Mouse (Mus musculus) retina, embryonic 14.5 days (tissue): ENCODE measurements around the gene Nktr.
A peak's percentile ranks its signal among the peaks of the same experiment; 100 is the strongest.

Experiments used
- DNase-seq: peaks from one replicate; pipeline ENCODE4 v3.0.0-alpha.2; 2015; ENCODE audit warnings: low spot score

Gene Nktr

DNA sequence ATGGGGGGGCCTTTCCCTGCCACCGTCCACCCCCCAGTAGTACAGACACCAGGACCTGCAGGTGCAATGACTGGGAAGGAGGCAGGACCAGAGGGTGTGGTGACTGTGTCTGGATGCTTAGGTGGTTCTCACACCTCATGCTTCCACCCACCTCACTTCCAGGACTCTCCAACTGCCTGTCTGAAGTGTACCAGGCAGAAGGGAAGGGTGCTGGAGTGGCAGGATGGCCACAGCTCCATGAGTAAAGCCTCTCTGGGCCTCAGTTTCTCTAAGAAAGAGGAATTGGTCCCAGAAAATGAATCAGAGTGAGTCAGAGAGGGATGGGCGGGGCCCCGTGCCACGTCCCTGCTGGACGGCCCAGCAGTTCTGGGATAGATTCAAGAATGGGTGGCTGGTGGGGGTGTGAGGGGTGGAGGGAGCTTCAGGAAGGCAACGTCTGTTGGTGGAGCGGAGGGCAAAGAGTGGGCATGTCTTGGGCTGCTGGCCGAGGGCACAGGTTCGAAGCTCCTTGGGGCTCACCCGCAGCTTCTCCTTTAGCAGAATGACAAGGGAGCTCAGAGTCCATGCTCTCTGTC, 42.2 kb downstream of the Nktr start:
- DNase-seq, result no peak

DNA sequence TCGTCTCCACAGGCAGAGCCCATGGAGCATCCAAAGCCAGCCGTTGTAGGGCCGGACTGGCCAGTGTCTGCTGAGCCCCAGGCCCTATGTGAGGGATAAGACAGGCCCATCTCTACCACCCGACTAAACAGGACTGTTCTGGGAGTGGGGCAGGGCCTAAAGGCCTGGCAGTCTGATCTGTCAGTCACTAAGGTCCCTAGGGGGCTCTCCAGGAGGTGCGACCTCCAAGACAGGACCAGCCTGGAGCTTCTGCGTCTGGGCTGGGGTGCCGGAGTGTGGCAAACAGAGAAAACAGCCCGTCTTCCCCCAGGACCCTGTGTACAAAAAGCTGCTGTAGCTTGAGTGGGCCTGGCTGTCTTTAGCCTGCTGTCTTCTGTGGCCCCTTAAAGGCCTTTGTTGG, 42.8 kb downstream of the Nktr start:
- DNase-seq, result no peak

GRCm38 (mm10) chr9:121762248-121762647, 43.3 kb downstream of the Nktr start:
- DNase-seq, result no peak

DNA sequence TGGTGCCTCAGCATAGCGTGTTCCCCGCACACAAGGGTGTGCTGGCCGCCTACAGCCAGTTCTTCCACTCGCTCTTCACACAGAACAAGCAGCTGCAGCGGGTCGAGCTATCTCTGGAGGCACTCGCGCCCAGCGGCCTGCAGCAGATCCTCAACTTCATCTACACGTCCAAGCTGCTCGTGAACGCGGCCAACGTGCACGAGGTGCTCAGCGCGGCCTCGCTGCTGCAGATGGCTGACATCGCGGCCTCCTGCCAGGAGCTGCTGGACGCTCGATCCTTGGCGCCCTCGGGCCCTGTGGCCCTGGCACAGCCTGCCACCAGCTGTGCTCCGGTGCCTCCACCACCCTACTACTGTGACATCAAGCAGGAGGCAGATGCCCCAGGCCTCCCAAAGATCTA, 43.8 kb downstream of the Nktr start:
- no peak for DNase-seq

DNA sequence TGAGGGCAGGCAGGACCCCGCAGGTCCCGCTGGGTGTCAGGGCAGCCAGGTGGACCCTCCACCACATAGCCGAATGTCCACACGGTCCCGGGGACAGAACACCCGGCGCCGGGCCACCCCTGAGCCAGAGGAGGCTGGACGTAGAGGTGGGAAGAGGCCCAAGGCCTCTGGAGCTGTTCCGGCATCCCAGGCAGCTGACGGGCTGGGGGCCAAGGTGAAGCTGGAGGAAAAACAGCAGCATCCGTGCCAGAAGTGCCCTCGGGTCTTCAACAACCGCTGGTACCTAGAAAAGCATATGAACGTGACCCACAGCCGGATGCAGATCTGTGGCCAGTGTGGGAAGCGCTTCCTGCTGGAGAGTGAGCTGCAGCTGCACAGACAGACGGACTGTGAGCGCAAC, 44.7 kb downstream of the Nktr start:
- DNase-seq, result no peak

DNA sequence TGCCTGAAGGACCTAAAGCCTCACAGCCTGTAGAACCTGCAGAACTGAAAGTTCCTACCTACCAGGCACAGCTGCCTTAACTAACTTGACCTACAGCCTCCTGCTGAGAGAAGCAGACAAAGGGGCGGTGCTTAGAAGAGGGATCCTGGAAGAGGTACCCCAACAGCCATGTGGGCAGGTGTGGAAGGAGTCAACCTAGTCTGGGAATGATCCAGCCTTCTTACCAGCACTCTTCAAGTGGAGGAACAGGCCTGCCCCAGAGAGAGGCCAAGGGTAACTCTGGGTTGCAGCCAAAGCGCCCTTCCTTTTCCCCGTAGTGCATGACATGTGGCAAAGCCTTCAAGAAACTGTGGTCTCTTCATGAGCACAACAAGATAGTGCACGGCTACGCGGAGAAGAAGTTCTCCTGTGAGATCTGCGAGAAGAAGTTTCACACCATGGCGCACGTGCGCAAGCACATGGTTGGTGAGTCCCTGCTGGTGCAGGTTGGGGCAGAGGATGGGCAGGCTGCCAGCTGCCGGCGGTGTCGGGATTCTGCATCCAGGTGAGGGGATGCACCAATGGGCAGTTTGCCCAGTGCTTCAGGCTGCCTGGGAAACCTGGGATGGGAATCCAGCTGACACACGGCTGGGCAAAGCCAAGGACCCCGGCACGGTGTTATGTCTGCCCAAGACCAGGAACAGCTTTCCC, 46.3 kb downstream of the Nktr start:
- DNase-seq, result no peak

DNA sequence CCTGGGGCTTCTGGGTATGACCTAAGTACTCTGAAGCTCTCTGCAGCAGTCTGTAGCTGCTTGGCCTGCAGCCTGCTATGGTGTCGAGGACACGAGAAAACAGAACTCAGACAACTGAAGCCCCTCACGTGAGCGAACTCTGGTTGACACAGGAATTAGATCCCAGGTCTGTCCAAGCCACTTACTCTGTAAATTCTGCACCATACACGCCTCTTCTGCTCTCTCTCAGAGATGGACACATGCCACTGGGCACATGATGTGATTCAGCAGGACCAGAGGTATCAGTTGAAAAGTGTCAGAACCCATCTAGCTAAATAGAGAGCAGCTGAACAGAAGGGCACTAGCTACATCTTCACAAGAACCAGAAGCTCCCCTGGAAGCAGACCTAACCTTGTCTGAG, 53.4 kb downstream of the Nktr start:
- no peak for DNase-seq

DNA sequence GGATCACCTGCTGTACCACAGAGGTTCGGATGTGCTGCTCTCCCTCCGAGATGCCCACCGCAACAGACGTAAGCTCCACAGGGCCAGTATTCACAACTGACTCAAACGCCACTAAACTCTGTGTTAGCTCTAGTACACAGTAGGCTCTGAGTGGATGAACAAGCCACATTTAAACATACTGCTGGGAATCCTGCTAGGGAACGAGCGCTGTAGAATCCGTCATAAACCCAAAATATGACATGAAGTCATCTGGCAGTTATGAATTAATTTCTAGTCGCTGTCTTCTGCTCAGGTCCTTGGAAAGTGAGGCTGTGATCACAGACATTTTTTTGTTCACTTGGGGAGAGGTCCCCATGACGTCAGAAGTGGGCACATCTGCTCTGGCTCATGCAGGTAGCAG, 57.0 kb downstream of the Nktr start:
- DNase-seq, result no peak

DNA sequence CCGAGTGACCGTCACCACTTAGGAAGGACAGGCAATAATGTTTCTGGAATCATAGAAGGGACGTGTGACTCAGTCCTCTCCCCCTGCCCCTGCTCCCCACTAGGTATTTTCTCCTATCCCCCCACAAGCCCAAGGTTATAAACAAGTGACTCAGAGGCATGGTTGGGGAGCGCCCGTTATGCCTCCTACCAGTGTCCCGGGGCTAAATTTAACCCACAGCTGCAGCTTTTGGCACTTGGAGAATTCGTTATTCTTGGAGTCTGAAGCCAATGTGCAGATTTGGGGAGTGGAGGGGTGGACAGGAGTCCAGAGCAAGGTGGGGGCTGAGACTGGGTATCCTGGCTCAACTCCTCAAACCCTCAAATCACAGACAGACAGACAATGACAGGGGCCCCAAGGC, 57.5 kb downstream of the Nktr start:
- no peak for DNase-seq

DNA sequence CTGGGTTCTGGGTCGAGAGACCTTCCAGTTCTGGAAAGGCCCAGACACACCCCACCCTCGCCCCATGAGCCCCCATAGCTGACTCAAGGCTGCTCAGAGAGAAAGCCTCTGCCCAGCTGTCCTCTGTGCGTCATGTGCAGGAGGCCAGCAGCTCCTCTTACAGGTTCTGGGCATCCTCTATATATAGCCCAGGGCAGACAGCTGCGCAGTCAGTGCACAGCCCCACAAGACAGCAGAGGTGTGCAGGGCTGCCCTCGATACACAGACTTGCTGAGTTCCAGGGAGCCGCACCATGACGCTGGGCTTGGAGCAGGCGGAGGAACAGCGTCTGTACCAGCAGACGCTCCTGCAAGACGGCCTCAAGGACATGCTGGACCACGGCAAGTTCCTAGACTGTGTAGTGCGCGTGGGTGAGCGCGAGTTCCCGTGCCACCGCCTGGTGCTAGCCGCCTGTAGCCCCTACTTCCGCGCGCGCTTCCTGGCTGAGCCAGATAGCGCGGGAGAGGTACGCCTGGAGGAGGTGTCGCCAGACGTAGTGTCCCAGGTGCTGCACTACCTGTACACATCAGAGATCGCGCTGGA, 58.6 kb downstream of the Nktr start, which contains the start of gene Klhl40:
Gene Klhl40, plus strand, starts transcription at position 124 of the 582 bp plus-strand sequence.
- peak; percentile 22 for DNase-seq

DNA sequence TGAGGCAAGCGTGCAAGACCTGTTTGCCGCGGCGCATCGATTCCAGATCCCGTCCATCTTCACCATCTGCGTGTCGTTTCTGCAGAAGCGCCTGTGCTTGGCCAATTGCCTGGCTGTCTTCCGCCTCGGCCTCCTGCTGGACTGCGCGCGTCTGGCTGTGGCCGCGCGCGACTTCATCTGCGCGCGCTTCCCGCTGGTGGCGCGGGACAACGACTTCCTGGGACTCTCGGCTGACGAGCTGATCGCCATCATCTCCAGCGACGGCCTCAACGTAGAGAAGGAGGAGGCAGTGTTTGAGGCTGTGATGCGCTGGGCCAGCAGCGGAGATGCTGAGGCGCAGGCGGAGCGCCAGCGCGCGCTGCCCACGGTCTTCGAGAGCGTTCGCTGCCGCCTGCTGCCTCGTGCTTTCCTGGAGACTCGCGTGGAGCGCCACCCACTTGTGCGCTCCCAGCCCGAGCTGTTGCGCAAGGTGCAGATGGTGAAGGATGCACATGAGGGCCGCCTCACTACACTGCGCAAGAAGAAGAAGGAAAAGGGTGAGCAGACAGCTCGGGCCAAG, 59.2 kb downstream of the Nktr start:
- DNase-seq, result peak; percentile 42

GRCm38 (mm10) chr9:121784801-121785200, 65.8 kb downstream of the Nktr start:
- no peak for DNase-seq

GRCm38 (mm10) chr9:121785261-121785660, 66.3 kb downstream of the Nktr start:
- no peak for DNase-seq

DNA sequence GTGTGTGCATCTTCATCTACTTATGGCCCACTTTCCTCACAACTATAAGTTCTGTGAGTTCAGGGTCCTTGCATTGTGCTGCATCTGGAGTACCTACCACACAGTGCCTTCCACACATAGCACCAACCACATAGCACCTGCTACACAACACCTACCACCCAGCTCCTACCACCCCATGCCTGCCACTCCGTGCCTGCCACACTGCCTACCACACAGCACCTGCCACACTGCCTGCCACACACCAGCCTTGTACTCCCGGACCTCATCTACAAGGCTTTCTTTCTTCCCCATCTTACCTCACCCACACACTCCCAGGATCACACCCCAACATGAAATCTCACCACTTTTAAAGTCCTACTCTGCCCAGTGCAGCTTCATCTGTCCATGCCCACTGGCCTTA, 67.4 kb downstream of the Nktr start:
- no peak for DNase-seq

DNA sequence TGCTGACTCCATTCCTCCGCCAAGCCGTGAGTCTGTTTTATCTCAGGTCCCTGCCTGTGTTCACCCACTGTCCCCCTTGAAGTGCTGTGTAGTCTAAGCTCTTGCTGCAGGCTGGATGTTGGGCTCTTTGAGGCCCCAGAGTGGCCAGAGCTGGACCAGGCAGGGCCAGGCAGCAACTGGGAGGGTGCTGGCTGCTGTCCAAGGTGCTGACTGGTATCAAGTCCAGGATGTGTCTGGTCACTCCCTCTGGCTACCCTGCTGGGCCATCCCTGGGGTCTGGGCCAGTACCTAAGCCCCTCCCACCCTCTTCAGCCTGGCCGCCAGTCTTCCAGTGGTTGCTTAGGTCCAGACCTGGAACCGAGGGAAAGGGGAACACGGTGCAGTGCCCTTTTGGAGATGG, 72.2 kb downstream of the Nktr start:
- peak; percentile 78 for DNase-seq

DNA sequence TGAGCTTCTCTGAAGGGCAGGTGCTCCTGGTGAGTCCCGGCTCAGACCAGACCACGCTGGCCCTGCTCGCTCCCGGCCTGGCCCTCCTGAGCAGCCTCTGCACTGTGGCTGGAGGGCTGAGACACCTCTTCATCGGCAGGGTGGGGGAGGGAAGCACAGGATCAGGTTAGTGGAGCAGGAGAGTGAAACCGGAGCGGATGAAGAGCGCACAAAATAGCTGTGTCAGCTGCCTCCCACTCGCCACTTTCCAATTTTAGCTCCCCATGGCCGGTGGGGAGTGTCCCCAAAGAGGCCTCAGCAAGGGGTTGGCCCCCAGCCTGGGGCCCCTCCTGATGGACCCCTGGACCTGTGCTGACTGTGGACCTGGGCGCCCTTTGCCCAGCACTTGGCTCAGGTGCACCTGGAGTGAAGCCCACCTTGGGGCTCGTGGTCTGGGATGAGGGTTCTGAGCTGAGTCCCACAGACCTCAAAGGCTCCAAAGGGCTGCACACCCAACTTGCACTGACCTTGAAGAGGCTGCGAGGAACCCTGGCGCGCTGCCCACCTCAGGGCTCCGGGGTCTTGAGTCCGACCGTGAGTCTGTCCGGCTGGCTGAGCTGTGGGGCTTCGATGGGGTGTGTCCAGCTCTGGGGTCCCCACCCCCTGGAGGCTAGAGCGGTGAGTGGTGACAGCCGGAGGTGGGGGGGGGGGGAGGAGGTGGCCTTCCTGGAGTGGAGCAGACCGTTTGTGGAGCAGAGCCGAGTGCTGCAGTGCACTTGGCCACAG, 73.0 kb downstream of the Nktr start, which contains the start of gene Hhatl:
Gene Hhatl, minus strand, starts transcription at position 751 of the 765 bp plus-strand sequence.
- no peak for DNase-seq

GRCm38 (mm10) chr9:121794972-121795539, 76.1 kb downstream of the Nktr start:
- DNase-seq, result no peak

GRCm38 (mm10) chr9:121797722-121798121, 78.8 kb downstream of the Nktr start:
- no peak for DNase-seq

DNA sequence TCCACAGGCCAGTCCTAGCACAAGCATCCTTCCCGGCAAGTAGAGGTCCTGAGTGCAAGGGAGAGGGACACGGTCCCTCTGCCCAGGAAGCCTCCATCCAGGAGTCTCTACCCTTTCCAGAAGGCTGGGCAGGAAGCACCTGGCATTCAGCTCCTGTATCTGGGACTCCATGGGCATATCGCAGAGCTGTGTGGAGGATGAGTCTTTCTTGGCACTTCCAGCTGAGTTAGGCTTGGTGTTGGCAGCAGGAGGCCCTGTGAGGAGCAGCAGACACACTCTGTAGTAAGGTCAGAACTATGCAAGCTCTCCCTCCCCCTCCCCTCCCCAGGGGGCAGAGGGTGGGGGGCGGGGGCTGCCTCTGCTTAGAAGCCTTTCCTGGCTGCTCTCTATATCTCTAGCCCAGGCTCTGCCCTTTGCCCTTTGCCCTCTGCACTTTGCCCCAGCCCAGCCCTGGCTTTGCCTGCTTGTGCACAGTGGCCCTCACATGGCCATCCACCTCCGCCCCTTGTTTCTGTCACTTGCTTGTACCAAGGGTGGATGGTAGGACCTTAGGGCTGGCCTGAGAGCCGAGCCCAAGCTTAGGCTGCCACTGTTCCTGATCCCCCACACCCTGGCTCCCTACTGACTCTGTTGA, 80.0 kb downstream of the Nktr start:
- no peak for DNase-seq

- DNase-seq, result no peak
Measured at GRCm38 (mm10) chr9:121802747-121803146, 83.8 kb downstream of the Nktr start.
